Mouse (Mus musculus) limb, embryonic 14.5 days (tissue): ENCODE measurements at regions not wholly inside any gene's neighbourhood (a gene's known extent, or its start where the extent isn't known, plus 50 kb on each side); places are given as distances from the start of the nearest gene placed in this dataset.
A peak's percentile ranks its signal among the peaks of the same experiment; 100 is the strongest.

Source experiments
- ATAC-seq: fragments of 200-750 bp; cut with Nextera tagmentation; 2 replicates; pipeline ENCODE4 v1.8.0; 2017; ENCODE audit warnings: low read depth, moderate number of reproducible peaks, moderate TSS enrichment; ENCODE audit not compliant: low FRiP score
- DNase-seq: peaks from one replicate; pipeline ENCODE4 v3.0.0-alpha.2; 2015; ENCODE audit warnings: low spot score
- H3K27ac ChIP-seq: fragments of 300-500 bp; sonication (generic); replicated peaks from 2 replicates; pipeline ENCODE4 v1.5.1; 2014; ENCODE audit warnings: low read depth, mild to moderate bottlenecking, low read length, moderate library complexity, mixed read lengths
- H3K27me3 ChIP-seq: fragments of 300-500 bp; sonication (generic); 2 replicates; pipeline ENCODE4 v1.6.1; 2014; ENCODE audit warnings: low read length, mixed read lengths; ENCODE audit not compliant: control insufficient read depth, insufficient read depth
- H3K36me3 ChIP-seq: fragments of 300-500 bp; sonication (generic); 2 replicates; pipeline ENCODE4 v1.6.1; 2014; ENCODE audit warnings: mild to moderate bottlenecking, low read length, moderate library complexity, mixed read lengths; ENCODE audit not compliant: control insufficient read depth, insufficient read depth
- H3K4me1 ChIP-seq: fragments of 300-500 bp; sonication (generic); 2 replicates; pipeline ENCODE4 v1.6.1; 2014; ENCODE audit warnings: antibody characterized with exemption, low read length, mixed read lengths; ENCODE audit not compliant: control insufficient read depth, insufficient read depth
- H3K4me2 ChIP-seq: fragments of 300-500 bp; sonication (generic); replicated peaks from 2 replicates; pipeline ENCODE4 v1.6.1; 2014; ENCODE audit warnings: low read depth, mild to moderate bottlenecking, low read length, moderate library complexity; ENCODE audit not compliant: severe bottlenecking
- H3K4me3 ChIP-seq: fragments of 300-500 bp; sonication (generic); replicated peaks from 2 replicates; pipeline ENCODE4 v1.5.1; 2014; ENCODE audit warnings: low read length
- H3K9ac ChIP-seq: fragments of 300-500 bp; sonication (generic); 2 replicates; pipeline ENCODE4 v1.6.1; 2014; ENCODE audit warnings: mild to moderate bottlenecking, low read depth, low read length, moderate library complexity; ENCODE audit not compliant: severe bottlenecking
- H3K9me3 ChIP-seq: fragments of 300-500 bp; sonication (generic); 2 replicates; pipeline ENCODE4 v1.6.1; 2016; ENCODE audit warnings: low read length; ENCODE audit not compliant: control insufficient read depth
- POLR2A ChIP-seq: fragments of 200-500 bp; IDR thresholded peaks from 2 replicates; pipeline ENCODE4 v1.8.0; 2012; ENCODE audit warnings: inconsistent platforms, mild to moderate bottlenecking, moderate library complexity, borderline replicate concordance; ENCODE audit not compliant: insufficient read depth, insufficient read length; ENCODE audit errors: extremely low read depth
- WGBS: fragments of 180-500 bp; shearing (Covaris S2); extraction: QIAGEN DNeasy Blood & Tissue Kit; methylation state at CpG from one replicate; pipeline ENCODE4 v1.1.7; 2014; 5-methylcytosine and 5-hydroxymethylcytosine counted together

GRCm38 (mm10) chr13:39183715-39184179 is 223.1 kb upstream of the Slc35b3 start:
- H3K4me2 ChIP-seq, result no peak overlapping the region
- H3K9ac ChIP-seq, result no peak overlapping the region
- no peak for TF ChIP-seq POLR2A
- DNase-seq (peak; percentile 82), ATAC-seq (peak; percentile 76; the same call in 1 of the 2 replicates)
- H3K4me1 ChIP-seq, result no peaks in the 10 kb centered on the region
- no peak overlapping the region for H3K27ac ChIP-seq
- no peak overlapping the region for H3K4me3 ChIP-seq
- no peaks in the 10 kb centered on the region for H3K9me3 ChIP-seq
- H3K36me3 ChIP-seq, result no peaks in the 10 kb centered on the region
- no peaks in the 10 kb centered on the region for H3K27me3 ChIP-seq
- WGBS, result 4% methylated on average over 2 of the region's 2 CpGs

GRCm38 (mm10) chr13:39161980-39162379 is 201.3 kb upstream of the Slc35b3 start:
- no peaks in the 10 kb centered on the region for H3K4me1 ChIP-seq
- no peak for TF ChIP-seq POLR2A
- ATAC-seq (no peak), DNase-seq (peak; percentile 35)
- H3K9ac ChIP-seq, result no peak overlapping the region
- no peaks in the 10 kb centered on the region for H3K36me3 ChIP-seq
- H3K27me3 ChIP-seq, result no peaks in the 10 kb centered on the region
- WGBS, result 11% methylated on average over 2 of the region's 2 CpGs
- no peaks in the 10 kb centered on the region for H3K9me3 ChIP-seq
- no peak overlapping the region for H3K4me2 ChIP-seq
- H3K27ac ChIP-seq, result no peak overlapping the region
- no peak overlapping the region for H3K4me3 ChIP-seq

GRCm38 (mm10) chr13:39127942-39128341 is 167.3 kb upstream of the Slc35b3 start:
- Histone ChIP-seq H3K9ac (no peak overlapping the region), H3K9me3 (no peaks in the 10 kb centered on the region), H3K4me1 (no peaks in the 10 kb centered on the region), H3K36me3 (no peaks in the 10 kb centered on the region), H3K4me2 (no peak overlapping the region), H3K27ac (no peak overlapping the region), H3K4me3 (no peak overlapping the region), H3K27me3 (no peaks in the 10 kb centered on the region)
- TF ChIP-seq POLR2A, result no peak
- WGBS, result 65% methylated on average over 1 of the region's 1 CpGs
- ATAC-seq (no peak), DNase-seq (no peak)

- no peaks in the 10 kb centered on the region for H3K36me3 ChIP-seq
- H3K27me3 ChIP-seq, result no peaks in the 10 kb centered on the region
- WGBS, result 93% methylated on average over 2 of the region's 2 CpGs
- no peaks in the 10 kb centered on the region for H3K9me3 ChIP-seq
- no peak overlapping the region for H3K4me2 ChIP-seq
- no peak overlapping the region for H3K9ac ChIP-seq
- ATAC-seq (no peak), DNase-seq (no peak)
- no peak overlapping the region for H3K27ac ChIP-seq
- H3K4me3 ChIP-seq, result no peak overlapping the region
- H3K4me1 ChIP-seq, result no peaks in the 10 kb centered on the region
- no peak for TF ChIP-seq POLR2A
These were observed 131.4 kb upstream of the Slc35b3 start for GRCm38 (mm10) chr13:39092058-39092457.

- TF ChIP-seq POLR2A, result no peak
- ATAC-seq (no peak), DNase-seq (peak; percentile 73)
- no peaks in the 10 kb centered on the region for H3K9me3 ChIP-seq
- no peak overlapping the region for H3K4me3 ChIP-seq
- H3K9ac ChIP-seq, result no peak overlapping the region
- no peaks in the 10 kb centered on the region for H3K27me3 ChIP-seq
- no peaks in the 10 kb centered on the region for H3K36me3 ChIP-seq
- WGBS, result 22% methylated on average over 5 of the region's 5 CpGs
- no peaks in the 10 kb centered on the region for H3K4me1 ChIP-seq
- H3K4me2 ChIP-seq, result no peak overlapping the region
- H3K27ac ChIP-seq, result no peak overlapping the region
These were observed 123.9 kb upstream of the Slc35b3 start for GRCm38 (mm10) chr13:39084544-39084943.

- Histone ChIP-seq H3K4me2 (no peak overlapping the region), H3K4me3 (no peak overlapping the region), H3K27me3 (no peaks in the 10 kb centered on the region), H3K9me3 (no peaks in the 10 kb centered on the region), H3K4me1 (no peaks in the 10 kb centered on the region; the same call in 1 of the 2 replicates), H3K36me3 (no peaks in the 10 kb centered on the region), H3K27ac (no peak overlapping the region), H3K9ac (no peak overlapping the region)
- 12% methylated on average over 2 of the region's 2 CpGs for WGBS
- DNase-seq (peak; percentile 75), ATAC-seq (no peak)
- no peak for TF ChIP-seq POLR2A
These were observed 113.5 kb upstream of the Slc35b3 start for GRCm38 (mm10) chr13:39074211-39074610.
